Mouse (Mus musculus): Measurements from ENCODE around the gene Ccnb3. TPM values are rescaled to one million over a fixed set of nuclear protein-coding genes. Genes with fewer than 3 reads are reported as not detected.
"Not testable (repeated sequence)": the region's sequence is repeated elsewhere in the genome, so short reads cannot be mapped to it uniquely, and the experiment has no call there.

The Ccnb3 gene
- polyA plus RNA-seq (2015; fragmentation: Nextera tagmentation; extraction: Ambion mirVana): 0.03 and 0.05 TPM in 2 replicates

DNA sequence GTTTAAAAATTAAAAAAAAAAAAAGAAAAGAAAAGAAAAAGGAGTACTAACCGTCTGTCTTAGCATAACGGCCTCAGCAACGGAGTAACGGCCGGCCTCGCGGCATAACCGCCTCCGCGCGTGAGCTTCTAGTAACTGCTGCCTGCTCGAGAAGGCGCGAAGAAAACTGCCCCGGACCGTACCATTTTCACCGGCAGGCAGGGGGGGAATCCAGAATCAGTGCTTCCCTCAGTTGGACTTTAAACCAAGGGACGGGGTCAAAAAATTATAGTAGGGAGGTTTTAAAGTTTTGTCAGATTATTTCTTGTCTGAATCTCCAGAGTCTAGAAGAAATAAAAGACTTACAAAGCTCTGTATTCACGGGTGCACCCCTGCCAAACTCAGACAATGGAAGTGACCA is at the start of gene Ccnb3:
Ccnb3 (minus strand) TSS at position 101 of the 400 bp plus-strand sequence.
- WGBS: 92% methylated on average over 19 of the region's 19 CpGs
- H3K4me2 ChIP-seq: no peak within 1 kb of the TSS
- H3K27me3 ChIP-seq (replicated peaks): no peaks in the 10 kb centered on the region
- no peak within 1 kb of the TSS for H3K4me3 ChIP-seq (replicated peaks)
- no peak within 1 kb of the TSS for H3K27ac ChIP-seq
- H3K9me3 ChIP-seq: no peaks in the 10 kb centered on the region
- ATAC-seq (ENCODE audit: insufficient read depth, low FRiP score, low read depth): no peak
- H3K4me1 ChIP-seq: no peaks in the 10 kb centered on the region
- no peaks in the 10 kb centered on the region for H3K36me3 ChIP-seq
- H3K9ac ChIP-seq: no peak within 1 kb of the TSS

DNA sequence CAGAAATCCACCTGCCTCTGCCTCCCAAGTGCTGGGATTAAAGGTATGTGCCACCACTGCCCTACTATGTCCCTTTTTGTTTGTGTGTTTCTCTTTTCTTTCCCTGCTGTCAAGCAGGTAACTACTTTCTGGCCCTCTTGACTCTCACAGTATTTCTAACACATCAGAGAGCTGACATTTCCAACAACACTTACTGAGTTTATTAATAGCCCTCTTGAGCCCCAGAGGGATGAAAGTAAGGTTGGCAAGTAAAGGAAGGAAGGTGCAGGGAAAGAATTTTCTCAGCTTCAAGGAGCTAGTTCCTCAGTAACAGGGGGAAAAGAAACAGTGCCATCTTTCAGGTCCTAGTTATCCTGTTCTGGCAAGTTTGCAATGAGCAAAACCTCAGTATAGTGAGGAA is 48.9 kb upstream of the Ccnb3 start:
- Histone ChIP-seq H3K4me3 (replicated peaks) (no peak overlapping the region), H3K36me3 (no peaks in the 10 kb centered on the region), H3K9me3 (no peaks in the 10 kb centered on the region), H3K4me2 (no peak overlapping the region), H3K27me3 (replicated peaks) (no peaks in the 10 kb centered on the region), H3K4me1 (no peaks in the 10 kb centered on the region), H3K9ac (no peak overlapping the region), H3K27ac (no peak overlapping the region)
- no peak for ATAC-seq (ENCODE audit: insufficient read depth, low FRiP score, low read depth)

DNA sequence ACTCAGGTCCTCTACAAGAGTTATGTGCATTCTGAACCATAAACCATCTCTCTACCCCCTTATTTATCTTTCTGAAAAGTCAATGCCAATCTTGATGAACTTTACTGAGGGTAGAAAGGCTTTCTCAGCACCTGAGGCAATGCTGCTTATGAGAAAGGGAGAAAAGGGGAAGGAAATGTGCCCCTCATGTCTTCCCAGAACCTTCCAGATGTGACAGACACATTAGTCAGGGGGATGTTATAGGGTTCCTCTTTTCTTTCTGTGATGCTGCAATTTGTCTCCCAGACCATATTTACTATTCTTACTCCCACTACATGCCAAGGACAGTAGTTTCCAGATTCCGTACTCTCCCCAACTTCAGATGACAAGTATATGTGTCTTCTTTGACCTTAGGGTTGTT is 44.5 kb upstream of the Ccnb3 start:
- Histone ChIP-seq H3K9ac (no peak overlapping the region), H3K4me2 (no peak overlapping the region), H3K4me1 (no peaks in the 10 kb centered on the region), H3K4me3 (replicated peaks) (no peak overlapping the region), H3K9me3 (no peaks in the 10 kb centered on the region), H3K36me3 (no peaks in the 10 kb centered on the region), H3K27me3 (replicated peaks) (no peaks in the 10 kb centered on the region), H3K27ac (no peak overlapping the region)
- 80% methylated on average over 1 of the region's 1 CpGs for WGBS
- ATAC-seq (ENCODE audit: insufficient read depth, low FRiP score, low read depth): no peak

DNA sequence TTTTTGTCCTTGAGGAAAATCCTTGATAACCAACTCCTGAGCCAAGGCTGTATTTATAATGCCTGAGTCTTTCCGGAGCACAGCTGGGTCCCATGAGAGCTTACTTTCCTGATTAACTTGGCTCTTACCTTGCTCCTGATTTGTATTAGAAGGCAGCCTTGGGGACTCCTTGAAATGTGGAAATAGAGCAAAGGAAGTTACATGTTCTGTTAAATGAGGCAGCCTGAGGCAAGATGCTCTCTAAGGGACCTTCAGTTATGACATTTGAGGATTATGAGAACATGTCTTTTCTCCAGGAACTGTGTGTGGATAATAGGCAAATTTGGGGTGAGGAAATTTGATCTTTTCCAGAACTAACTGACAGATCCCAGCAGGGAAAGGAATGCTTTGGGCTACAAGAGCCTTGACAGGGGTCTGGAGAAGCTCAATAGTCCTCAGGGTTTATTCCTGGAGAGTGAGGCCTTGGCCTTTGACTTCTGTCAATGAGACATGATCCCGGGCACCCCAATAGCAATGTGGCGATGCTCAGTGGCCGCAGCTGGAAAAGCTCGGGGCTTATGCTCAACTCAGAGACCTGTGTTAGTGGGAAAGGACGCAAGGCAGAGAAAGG is 38.5 kb upstream of the Ccnb3 start:
- no peak for ATAC-seq (ENCODE audit: insufficient read depth, low FRiP score, low read depth)
- Histone ChIP-seq H3K27me3 (replicated peaks) (no peaks in the 10 kb centered on the region), H3K27ac (no peak overlapping the region), H3K9me3 (no peaks in the 10 kb centered on the region), H3K4me1 (no peaks in the 10 kb centered on the region), H3K4me3 (replicated peaks) (no peak overlapping the region), H3K4me2 (no peak overlapping the region), H3K9ac (no peak overlapping the region), H3K36me3 (no peaks in the 10 kb centered on the region)
- 56% methylated on average over 6 of the region's 6 CpGs for WGBS

DNA sequence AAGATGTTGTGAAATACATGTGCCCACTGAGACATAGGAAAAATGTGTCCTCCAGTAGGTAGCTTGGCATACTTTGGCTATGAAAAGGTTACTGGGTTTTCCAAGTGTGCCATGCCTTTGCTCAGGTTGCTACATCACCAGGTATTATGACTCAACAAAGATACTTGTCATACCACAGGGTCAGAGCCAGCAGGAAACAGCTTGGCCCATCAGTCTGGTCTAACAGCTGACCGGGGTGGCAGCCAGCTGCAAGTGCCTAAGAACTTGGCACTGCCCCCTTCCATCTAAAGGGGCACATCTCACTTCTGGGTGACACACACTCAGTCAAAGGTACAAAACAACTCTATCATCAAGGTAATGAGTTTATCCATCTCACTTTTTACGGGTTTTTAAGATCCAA is 26.6 kb upstream of the Ccnb3 start:
- Histone ChIP-seq H3K9ac (no peak overlapping the region), H3K9me3 (no peaks in the 10 kb centered on the region), H3K36me3 (no peaks in the 10 kb centered on the region), H3K27me3 (replicated peaks) (no peaks in the 10 kb centered on the region), H3K27ac (no peak overlapping the region), H3K4me2 (no peak overlapping the region), H3K4me1 (no peaks in the 10 kb centered on the region), H3K4me3 (replicated peaks) (no peak overlapping the region)
- WGBS: 75% methylated on average over 2 of the region's 2 CpGs
- ATAC-seq (ENCODE audit: insufficient read depth, low FRiP score, low read depth): no peak

DNA sequence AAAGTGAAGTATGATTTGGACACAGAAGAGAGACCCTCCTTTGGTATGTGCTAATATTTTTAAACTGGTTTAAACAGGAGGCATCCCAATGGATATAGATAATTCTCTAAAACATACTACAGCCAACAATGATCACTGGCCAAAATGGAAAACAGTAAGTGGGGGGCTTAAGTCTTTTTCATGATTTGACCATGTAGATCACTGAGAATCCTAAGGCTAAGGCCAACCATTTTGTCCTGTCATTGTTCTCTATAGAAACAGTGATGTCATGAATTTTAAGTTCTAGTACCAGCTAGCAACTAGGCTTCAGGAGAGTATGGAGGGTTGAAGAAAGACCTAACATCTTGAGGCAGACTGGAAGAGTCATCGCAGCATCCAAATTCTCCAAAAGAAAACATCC is 25.8 kb upstream of the Ccnb3 start, which contains the start of gene Akap4:
Akap4 (plus strand) TSS at position 301 of the 400 bp plus-strand sequence.
- no peak for ATAC-seq (ENCODE audit: insufficient read depth, low FRiP score, low read depth)
- Histone ChIP-seq H3K4me2 (no peak within 1 kb of the TSS), H3K27me3 (replicated peaks) (no peaks in the 10 kb centered on the region), H3K4me1 (no peaks in the 10 kb centered on the region), H3K9ac (no peak within 1 kb of the TSS), H3K27ac (no peak within 1 kb of the TSS), H3K9me3 (no peaks in the 10 kb centered on the region), H3K4me3 (replicated peaks) (no peak within 1 kb of the TSS), H3K36me3 (no peaks in the 10 kb centered on the region)
- WGBS: 94% methylated on average over 1 of the region's 1 CpGs

DNA sequence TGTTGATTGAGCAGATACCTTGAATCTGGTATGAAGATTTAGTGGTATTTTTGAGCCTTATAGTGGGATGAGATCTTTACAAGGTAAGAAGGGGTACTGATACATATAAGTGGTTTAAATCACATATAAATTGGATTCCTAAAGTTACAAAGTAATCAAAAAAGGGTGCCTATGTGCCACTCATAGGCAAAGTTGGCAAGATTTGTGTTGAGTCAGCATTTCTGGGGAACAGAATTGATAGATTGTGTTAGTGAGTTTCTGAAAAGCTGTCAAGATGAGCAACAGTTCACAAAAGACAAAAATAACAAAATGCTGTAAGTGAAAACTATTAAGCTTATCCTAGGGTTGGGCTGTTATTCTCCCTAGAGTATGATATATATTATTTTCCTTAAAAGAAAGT is 22.7 kb upstream of the Ccnb3 start:
- no peak overlapping the region for H3K4me3 ChIP-seq (replicated peaks)
- H3K9me3 ChIP-seq: no peaks in the 10 kb centered on the region
- no peaks in the 10 kb centered on the region for H3K36me3 ChIP-seq
- ATAC-seq (ENCODE audit: insufficient read depth, low FRiP score, low read depth): no peak
- no peaks in the 10 kb centered on the region for H3K27me3 ChIP-seq (replicated peaks)
- H3K27ac ChIP-seq: no peak overlapping the region
- no peaks in the 10 kb centered on the region for H3K4me1 ChIP-seq
- no peak overlapping the region for H3K9ac ChIP-seq
- H3K4me2 ChIP-seq: no peak overlapping the region

DNA sequence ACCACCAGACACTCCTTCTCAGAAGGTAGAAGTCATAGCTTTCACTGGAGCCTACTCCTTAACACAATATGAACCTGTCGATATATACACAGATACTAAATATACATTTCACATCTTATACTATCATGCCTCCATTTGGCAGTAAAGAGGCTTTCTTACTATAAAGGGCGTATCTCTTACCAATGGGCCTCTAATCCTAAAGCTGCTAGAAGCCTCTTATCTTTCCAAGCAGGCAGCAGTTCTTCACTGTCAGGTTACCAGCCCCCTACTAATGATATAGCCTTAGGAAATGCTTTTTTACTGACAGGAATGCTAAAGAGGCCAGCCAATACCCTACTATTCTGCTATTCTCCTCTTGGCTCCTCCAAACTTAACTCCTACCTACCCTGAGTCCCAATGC is 16.2 kb upstream of the Ccnb3 start:
- Histone ChIP-seq H3K4me1 (no peaks in the 10 kb centered on the region), H3K36me3 (no peaks in the 10 kb centered on the region), H3K9me3 (no peaks in the 10 kb centered on the region), H3K4me2 (no peak overlapping the region), H3K27me3 (replicated peaks) (no peaks in the 10 kb centered on the region), H3K27ac (no peak overlapping the region), H3K9ac (no peak overlapping the region), H3K4me3 (replicated peaks) (no peak overlapping the region)
- 75% methylated on average over 2 of the region's 2 CpGs for WGBS
- ATAC-seq (ENCODE audit: insufficient read depth, low FRiP score, low read depth): peak; percentile 72; the same call in 1 of the 2 replicates

DNA sequence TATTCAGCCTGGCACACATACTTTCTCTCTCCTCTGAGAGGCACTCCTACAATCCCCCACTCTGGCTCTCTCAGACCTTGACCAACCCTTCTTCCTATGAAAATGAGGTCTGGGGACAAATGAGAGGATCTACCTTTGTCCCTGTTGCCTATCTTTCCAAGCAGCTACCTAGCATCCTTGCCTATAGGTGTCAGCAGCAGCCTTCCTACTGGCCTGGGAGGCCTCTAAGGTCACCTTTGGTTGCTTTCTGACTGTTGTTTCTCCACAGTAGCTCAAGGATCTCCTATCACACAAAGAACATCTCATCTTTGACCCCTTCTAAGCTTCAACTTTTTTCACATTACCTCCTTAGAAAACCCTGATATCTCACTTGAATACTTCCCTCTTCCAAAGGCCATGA is 15.6 kb upstream of the Ccnb3 start:
- Histone ChIP-seq H3K27ac (no peak overlapping the region), H3K9me3 (no peaks in the 10 kb centered on the region), H3K4me1 (no peaks in the 10 kb centered on the region), H3K4me2 (no peak overlapping the region), H3K4me3 (replicated peaks) (no peak overlapping the region), H3K36me3 (no peaks in the 10 kb centered on the region), H3K9ac (no peak overlapping the region), H3K27me3 (replicated peaks) (no peaks in the 10 kb centered on the region)
- no peak for ATAC-seq (ENCODE audit: insufficient read depth, low FRiP score, low read depth)

DNA sequence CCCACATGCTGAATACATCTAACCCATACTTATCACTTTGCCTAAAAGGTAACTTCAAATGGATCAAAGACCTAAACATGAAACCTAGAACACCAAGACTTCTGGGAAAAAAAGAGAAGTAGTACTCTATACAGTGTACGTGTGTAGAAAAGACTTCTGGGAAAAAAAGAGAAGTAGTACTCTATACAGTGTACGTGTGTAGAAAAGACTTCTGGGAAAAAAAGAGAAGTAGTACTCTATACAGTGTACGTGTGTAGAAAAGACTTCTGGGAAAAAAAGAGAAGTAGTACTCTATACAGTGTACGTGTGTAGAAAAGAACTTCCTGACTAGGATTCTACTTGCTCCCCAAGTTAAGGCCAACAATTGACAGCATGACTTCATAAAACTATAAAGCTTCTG is 57.5 kb downstream of the Ccnb3 start:
- H3K9me3 ChIP-seq; ATAC-seq (ENCODE audit: insufficient read depth, low FRiP score, low read depth); H3K27ac ChIP-seq; H3K27me3 ChIP-seq (replicated peaks); H3K4me2 ChIP-seq; H3K9ac ChIP-seq; H3K4me1 ChIP-seq; H3K36me3 ChIP-seq; H3K4me3 ChIP-seq (replicated peaks): not testable (repeated sequence)
- WGBS: 86% methylated on average over 4 of the region's 4 CpGs

DNA sequence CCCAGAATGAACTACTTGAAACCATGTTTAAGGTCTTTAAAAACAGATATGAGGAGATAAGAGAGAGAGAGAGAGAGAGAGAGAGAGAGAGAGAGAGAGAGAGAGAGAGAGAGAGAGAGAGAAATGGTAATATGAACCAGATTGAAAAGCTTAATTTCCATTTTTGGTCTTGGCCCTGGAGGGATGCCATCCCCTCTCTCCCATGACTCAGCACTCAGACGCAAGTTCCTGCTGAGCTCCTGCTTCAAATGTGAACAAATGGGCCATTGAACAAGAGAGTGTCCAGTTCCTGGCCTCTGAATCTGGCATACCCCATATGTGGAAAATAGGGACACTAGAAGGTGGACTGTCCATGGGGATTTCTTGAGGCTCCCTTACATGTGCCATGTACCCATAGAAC is 69.5 kb downstream of the Ccnb3 start:
- Histone ChIP-seq H3K4me2 (no peak overlapping the region), H3K9me3 (no peaks in the 10 kb centered on the region), H3K27ac (no peak overlapping the region), H3K4me1 (no peaks in the 10 kb centered on the region), H3K9ac (no peak overlapping the region), H3K4me3 (replicated peaks) (no peak overlapping the region), H3K27me3 (replicated peaks) (no peaks in the 10 kb centered on the region), H3K36me3 (no peaks in the 10 kb centered on the region)
- 62% methylated on average over 1 of the region's 1 CpGs for WGBS
- no peak for ATAC-seq (ENCODE audit: insufficient read depth, low FRiP score, low read depth)

DNA sequence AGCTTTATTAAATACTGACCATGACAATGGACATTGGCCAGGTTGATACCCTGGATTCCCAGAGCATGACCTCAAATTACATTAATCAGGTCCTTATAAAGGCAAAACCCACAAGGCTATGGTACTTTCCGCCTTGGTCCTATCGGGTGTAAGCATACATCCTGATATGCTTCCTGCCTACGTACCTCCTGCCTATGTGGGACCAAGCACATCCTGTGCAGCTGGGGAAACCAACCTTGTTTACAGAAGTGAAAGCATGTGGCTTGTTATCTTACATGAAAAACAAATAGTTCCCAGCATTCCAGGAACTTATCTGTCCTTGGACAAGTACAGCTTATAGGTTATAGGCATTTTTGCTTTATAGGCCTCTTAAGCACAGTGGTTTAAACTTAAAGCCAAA is 72.8 kb downstream of the Ccnb3 start:
- Histone ChIP-seq H3K9ac (no peak overlapping the region), H3K4me3 (replicated peaks) (no peak overlapping the region), H3K4me2 (no peak overlapping the region), H3K36me3 (no peaks in the 10 kb centered on the region), H3K27ac (no peak overlapping the region), H3K9me3 (no peaks in the 10 kb centered on the region), H3K27me3 (replicated peaks) (no peaks in the 10 kb centered on the region), H3K4me1 (no peaks in the 10 kb centered on the region)
- WGBS: 63% methylated on average over 3 of the region's 3 CpGs
- ATAC-seq (ENCODE audit: insufficient read depth, low FRiP score, low read depth): peak; percentile 35; the same call in 1 of the 2 replicates

Data from stomach, embryonic 15.5 days (tissue).